Mouse (Mus musculus): ENCODE data around the gene Oas1f. TPM values are rescaled to one million over a fixed set of nuclear protein-coding genes. Genes with fewer than 3 reads are reported as not detected.
"Not testable (repeated sequence)": the region's sequence is repeated elsewhere in the genome, so short reads cannot be mapped to it uniquely, and the experiment has no call there.

The Oas1f gene
- polyA plus RNA-seq, 1 experiment = not detected

DNA sequence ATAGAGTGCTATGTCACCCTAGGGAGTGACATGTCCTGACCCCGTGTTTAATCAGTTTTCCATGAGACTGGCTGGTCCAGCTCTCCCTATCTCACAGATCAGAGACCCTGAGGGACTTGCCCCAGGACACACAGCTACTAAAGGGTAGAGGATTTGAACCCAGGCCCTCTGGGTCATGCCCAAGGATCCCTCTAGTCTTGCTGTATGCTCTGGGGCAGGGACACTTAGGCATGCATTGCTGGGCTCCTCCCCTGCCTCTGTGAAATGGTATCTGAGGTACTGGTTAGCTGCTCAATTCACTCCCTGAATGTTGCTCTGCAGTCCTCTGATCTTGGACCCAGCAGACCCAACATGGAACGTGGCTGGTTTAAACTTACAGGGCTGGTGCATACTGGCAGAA is 24.3 kb downstream of the Oas1f start:
- no peaks in the 10 kb centered on the region for H3K36me3 ChIP-seq (ENCODE audit: control insufficient read depth, insufficient read depth)
- H3ac ChIP-seq (ENCODE audit: control insufficient read depth, insufficient read length, low read depth) = no peak overlapping the region
- H3K79me3 ChIP-seq (ENCODE audit: low read depth) = no peaks in the 10 kb centered on the region
- H3K27me3 ChIP-seq (ENCODE audit: control insufficient read depth, insufficient read depth, insufficient read length) = no peaks in the 10 kb centered on the region
- TF ChIP-seq USF1 (IDR thresholded peaks at IDR 0.05; ENCODE audit: low read depth) = no peak
- no peak for TF ChIP-seq MYOD1 (IDR thresholded peaks at IDR 0.05; ENCODE audit: control insufficient read depth, insufficient read length, low read depth)
- TF ChIP-seq MYOG (IDR thresholded peaks at IDR 0.05; ENCODE audit: control insufficient read depth, extremely low read depth, insufficient read length) = no peak
- no peak for TF ChIP-seq MAX (IDR thresholded peaks at IDR 0.05)
- TF ChIP-seq FOSL1 (IDR thresholded peaks at IDR 0.05; ENCODE audit: insufficient read depth, low read length, poor library complexity, severe bottlenecking) = no peak
- no peak for TF ChIP-seq CTCF (IDR thresholded peaks at IDR 0.05; ENCODE audit: control insufficient read depth, insufficient read depth, insufficient read length)
- no peak for TF ChIP-seq CEBPB (IDR thresholded peaks at IDR 0.05; ENCODE audit: low read depth)
- H3K79me2 ChIP-seq (ENCODE audit: control insufficient read depth, insufficient read depth) = no peaks in the 10 kb centered on the region
- no peak overlapping the region for H3K4me3 ChIP-seq (ENCODE audit: insufficient read depth, poor library complexity, severe bottlenecking)

GRCm38 (mm10) chr5:120876839-120877238 is 29.7 kb downstream of the Oas1f start:
- H3ac ChIP-seq (ENCODE audit: control insufficient read depth, insufficient read length, low read depth); H3K27me3 ChIP-seq (ENCODE audit: control insufficient read depth, insufficient read depth, insufficient read length); H3K79me3 ChIP-seq (ENCODE audit: low read depth); H3K36me3 ChIP-seq (ENCODE audit: control insufficient read depth, insufficient read depth); H3K4me3 ChIP-seq (ENCODE audit: insufficient read depth, poor library complexity, severe bottlenecking); H3K79me2 ChIP-seq (ENCODE audit: control insufficient read depth, insufficient read depth): not testable (repeated sequence)

DNA sequence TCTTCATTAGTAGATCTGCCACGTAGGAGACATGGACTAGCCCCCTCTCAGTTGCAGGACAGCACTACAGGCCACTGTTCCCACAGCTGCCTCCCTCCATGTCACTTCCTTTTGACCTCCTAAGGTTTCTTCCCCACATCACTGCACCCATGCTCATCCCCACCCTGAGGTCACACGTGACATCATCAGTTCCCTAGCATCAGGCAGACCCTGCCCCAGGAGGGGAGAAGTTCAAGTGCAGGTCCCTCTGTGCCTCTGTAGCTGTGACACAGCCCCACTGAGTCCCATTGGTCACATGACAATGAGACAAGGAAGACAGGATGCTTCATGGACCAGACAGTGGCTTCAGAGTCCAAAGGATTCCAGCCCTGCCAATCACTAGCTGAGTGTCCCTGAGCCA is 30.2 kb downstream of the Oas1f start:
- not testable (repeated sequence) for H3K36me3 ChIP-seq (ENCODE audit: control insufficient read depth, insufficient read depth); H3ac ChIP-seq (ENCODE audit: control insufficient read depth, insufficient read length, low read depth); H3K4me3 ChIP-seq (ENCODE audit: insufficient read depth, poor library complexity, severe bottlenecking); H3K79me2 ChIP-seq (ENCODE audit: control insufficient read depth, insufficient read depth); H3K79me3 ChIP-seq (ENCODE audit: low read depth); H3K27me3 ChIP-seq (ENCODE audit: control insufficient read depth, insufficient read depth, insufficient read length)

GRCm38 (mm10) chr5:120878803-120879202 is 31.6 kb downstream of the Oas1f start:
- not testable (repeated sequence) for H3K79me3 ChIP-seq (ENCODE audit: low read depth); H3K4me3 ChIP-seq (ENCODE audit: insufficient read depth, poor library complexity, severe bottlenecking); H3K79me2 ChIP-seq (ENCODE audit: control insufficient read depth, insufficient read depth); H3ac ChIP-seq (ENCODE audit: control insufficient read depth, insufficient read length, low read depth); H3K27me3 ChIP-seq (ENCODE audit: control insufficient read depth, insufficient read depth, insufficient read length); H3K36me3 ChIP-seq (ENCODE audit: control insufficient read depth, insufficient read depth)

DNA sequence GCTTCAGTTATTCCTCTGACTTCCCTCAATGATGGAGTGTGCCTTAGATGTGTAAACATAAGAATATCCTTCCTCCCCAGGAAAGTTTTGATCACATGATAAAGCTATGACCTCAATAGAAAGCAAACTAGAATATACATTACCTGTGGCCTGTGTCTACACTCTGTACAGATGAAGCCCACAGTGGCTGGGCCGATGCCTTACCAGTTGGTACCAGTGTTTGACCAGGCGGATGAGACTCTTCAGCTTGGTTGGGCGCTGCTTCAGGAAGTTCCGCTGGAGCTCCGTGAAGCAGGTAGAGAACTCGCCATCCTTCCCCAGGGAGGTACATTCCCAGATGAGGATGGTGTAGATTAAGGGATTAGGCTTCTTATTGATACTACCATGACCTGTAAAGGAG is 34.5 kb downstream of the Oas1f start:
- H3K27me3 ChIP-seq (ENCODE audit: control insufficient read depth, insufficient read depth, insufficient read length); H3ac ChIP-seq (ENCODE audit: control insufficient read depth, insufficient read length, low read depth); H3K4me3 ChIP-seq (ENCODE audit: insufficient read depth, poor library complexity, severe bottlenecking); H3K36me3 ChIP-seq (ENCODE audit: control insufficient read depth, insufficient read depth); H3K79me2 ChIP-seq (ENCODE audit: control insufficient read depth, insufficient read depth); H3K79me3 ChIP-seq (ENCODE audit: low read depth): not testable (repeated sequence)

GRCm38 (mm10) chr5:120887413-120887812 is 40.2 kb downstream of the Oas1f start, which contains the start of gene Oas1g:
TSS of gene Oas1g (minus strand) at chr5:120887613.
- H3K79me3 ChIP-seq (ENCODE audit: low read depth); H3K27me3 ChIP-seq (ENCODE audit: control insufficient read depth, insufficient read depth, insufficient read length); H3K36me3 ChIP-seq (ENCODE audit: control insufficient read depth, insufficient read depth); H3ac ChIP-seq (ENCODE audit: control insufficient read depth, insufficient read length, low read depth); H3K79me2 ChIP-seq (ENCODE audit: control insufficient read depth, insufficient read depth); H3K4me3 ChIP-seq (ENCODE audit: insufficient read depth, poor library complexity, severe bottlenecking): not testable (repeated sequence)

DNA sequence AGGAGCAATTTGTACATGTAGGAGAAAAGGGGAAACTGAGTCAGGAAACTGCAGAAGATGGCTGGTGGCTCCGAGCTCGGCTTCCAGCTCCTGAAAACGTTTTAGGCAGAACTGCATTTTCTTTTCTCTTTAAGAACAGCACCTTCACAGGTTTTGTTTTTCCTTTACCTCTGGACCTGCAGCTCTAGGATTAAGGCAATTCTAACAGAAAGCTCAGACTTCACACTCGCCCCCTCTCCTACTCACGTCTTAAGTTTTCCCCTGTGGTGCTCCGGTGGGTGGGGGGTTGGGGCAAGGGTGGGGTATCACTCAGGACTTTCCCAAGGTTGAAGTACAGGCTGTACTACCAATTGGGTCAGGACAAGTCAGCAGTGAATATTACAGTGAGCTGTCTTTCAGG is 40.7 kb downstream of the Oas1f start:
- Histone ChIP-seq H3K79me3 (ENCODE audit: low read depth) (no peaks in the 10 kb centered on the region), H3K4me3 (ENCODE audit: insufficient read depth, poor library complexity, severe bottlenecking) (no peak overlapping the region), H3K79me2 (ENCODE audit: control insufficient read depth, insufficient read depth) (no peaks in the 10 kb centered on the region), H3ac (ENCODE audit: control insufficient read depth, insufficient read length, low read depth) (no peak overlapping the region), H3K36me3 (ENCODE audit: control insufficient read depth, insufficient read depth) (no peaks in the 10 kb centered on the region), H3K27me3 (ENCODE audit: control insufficient read depth, insufficient read depth, insufficient read length) (no peaks in the 10 kb centered on the region)
- TF ChIP-seq MAX (IDR thresholded peaks at IDR 0.05) (no peak), MYOG (IDR thresholded peaks at IDR 0.05; ENCODE audit: control insufficient read depth, extremely low read depth, insufficient read length) (no peak), MYOD1 (IDR thresholded peaks at IDR 0.05; ENCODE audit: control insufficient read depth, insufficient read length, low read depth) (no peak), CTCF (IDR thresholded peaks at IDR 0.05; ENCODE audit: control insufficient read depth, insufficient read depth, insufficient read length) (no peak), CEBPB (IDR thresholded peaks at IDR 0.05; ENCODE audit: low read depth) (no peak), FOSL1 (IDR thresholded peaks at IDR 0.05; ENCODE audit: insufficient read depth, low read length, poor library complexity, severe bottlenecking) (no peak), USF1 (IDR thresholded peaks at IDR 0.05; ENCODE audit: low read depth) (no peak)

GRCm38 (mm10) chr5:120888294-120888815 is 41.2 kb downstream of the Oas1f start:
- H3K79me3 ChIP-seq (ENCODE audit: low read depth); H3K27me3 ChIP-seq (ENCODE audit: control insufficient read depth, insufficient read depth, insufficient read length); H3ac ChIP-seq (ENCODE audit: control insufficient read depth, insufficient read length, low read depth); H3K4me3 ChIP-seq (ENCODE audit: insufficient read depth, poor library complexity, severe bottlenecking); H3K36me3 ChIP-seq (ENCODE audit: control insufficient read depth, insufficient read depth); H3K79me2 ChIP-seq (ENCODE audit: control insufficient read depth, insufficient read depth): not testable (repeated sequence)
